Mouse (Mus musculus): ENCODE results near the gene S100a4.
A peak's percentile ranks its signal among the peaks of the same experiment; 100 is the strongest.

The S100a4 gene

DNA sequence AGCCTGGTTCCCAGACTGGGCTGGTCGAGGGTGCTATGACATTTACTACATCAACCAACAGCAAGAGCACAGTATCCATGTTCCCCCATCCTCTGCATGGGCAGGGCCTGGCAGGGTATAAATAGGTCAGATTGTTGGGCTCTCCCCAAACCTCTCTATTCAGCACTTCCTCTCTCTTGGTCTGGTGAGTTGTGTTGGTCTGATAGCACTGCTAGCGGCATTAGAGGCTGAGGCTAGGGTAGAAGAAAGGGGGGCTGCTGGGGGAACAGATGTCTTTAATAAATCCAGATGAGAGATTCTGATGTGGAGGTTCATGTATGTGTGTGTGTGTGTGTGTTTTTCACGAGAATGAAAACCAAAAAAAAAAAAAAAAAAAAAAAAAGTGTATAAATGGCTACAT is at the start of gene S100a4:
Gene S100a4, plus strand, starts transcription at position 149 of the 400 bp plus-strand sequence.
- no peak for DNase-seq (ENCODE audit: low read depth, low spot score)

DNA sequence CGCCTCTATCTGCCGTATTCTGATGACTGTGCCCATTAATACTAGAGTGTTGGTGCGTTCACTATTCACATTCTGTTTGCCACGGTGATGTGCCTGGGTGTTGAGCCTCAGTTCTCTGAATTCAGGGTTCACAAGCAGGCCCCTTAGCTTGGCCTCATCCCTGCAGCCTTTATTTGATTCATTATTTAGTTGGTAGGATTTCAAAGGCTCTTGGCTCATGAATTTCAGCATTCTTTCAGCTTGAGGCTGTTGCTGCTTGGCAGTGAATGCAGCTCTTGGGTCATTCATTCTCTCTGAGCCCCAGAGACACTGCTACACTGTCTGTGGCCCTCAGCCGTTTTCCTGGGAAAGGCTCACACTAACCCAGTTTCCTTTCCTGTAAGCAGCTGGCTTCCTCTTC is 47.6 kb upstream of the S100a4 start:
- no peak for DNase-seq (ENCODE audit: low read depth, low spot score)

DNA sequence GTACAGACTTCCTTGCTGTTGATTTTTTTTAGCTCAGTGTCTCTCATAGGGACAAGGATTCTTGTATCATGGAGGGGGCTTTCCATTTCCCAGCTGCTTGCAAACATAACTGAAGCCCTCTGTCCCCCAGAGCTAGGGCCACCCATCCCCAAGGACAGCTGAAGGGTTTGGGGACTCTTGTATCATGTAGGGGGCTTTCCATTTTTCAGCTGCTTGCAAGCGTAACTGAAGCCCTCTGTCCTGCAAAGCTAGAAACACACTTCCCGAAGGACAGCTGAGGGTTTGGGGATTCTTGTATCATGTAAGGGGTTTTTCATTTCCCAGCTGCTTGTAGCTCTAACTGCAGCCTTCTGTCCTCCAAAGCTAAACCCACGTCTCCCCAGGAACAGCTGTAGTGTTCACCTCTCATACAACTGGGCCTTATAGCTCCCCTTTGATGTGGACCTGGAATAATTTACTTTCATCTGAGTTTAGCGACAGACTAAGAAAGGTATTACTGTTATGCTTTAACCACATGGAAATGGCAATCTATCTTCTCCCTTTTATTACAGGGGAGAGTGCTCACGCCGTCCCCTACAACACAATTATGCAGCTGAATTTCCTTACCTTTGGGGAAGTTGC is 43.5 kb upstream of the S100a4 start, which contains the start of gene S100a3:
Gene S100a3, plus strand, starts transcription at position 571 of the 621 bp plus-strand sequence.
- DNase-seq (ENCODE audit: low read depth, low spot score) = no peak

DNA sequence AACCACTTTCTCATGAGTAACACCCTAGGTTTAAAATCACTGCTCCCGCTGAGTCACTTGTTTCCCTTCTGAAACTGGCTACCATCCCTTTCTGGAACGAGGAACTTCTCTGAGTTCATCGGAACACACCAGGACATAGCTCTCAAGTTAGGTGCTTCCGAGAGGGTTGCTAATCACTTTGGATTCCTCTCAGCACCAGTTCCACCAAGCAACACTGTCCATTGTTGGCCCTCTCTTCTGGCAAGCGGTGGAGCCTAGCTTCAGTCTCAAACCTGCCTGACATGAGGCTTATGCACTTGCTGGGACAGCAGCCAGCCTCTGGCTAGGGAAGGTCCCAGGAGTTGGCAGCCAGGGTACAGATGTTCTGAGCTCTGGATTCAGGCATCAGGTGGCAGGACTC is 28.9 kb upstream of the S100a4 start:
- no peak for DNase-seq (ENCODE audit: low read depth, low spot score)

DNA sequence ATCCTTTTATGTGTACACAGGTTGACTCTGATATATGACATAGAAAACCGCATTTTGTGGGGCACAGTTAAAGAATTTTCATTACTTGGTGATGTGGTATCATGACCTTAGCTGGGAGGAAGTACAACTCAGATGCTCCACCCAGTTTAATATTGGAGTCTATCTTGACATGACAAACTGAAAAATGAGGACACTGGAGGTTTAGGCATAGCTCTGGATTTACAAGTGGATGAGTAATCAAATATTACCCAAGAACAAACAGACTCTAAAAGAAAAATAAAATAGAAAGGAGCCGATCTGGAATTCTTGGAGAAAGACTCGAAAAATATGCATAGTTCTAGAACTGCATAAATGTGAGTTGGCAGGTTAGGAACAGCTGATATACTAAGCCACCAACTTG is 28.3 kb upstream of the S100a4 start:
- no peak for DNase-seq (ENCODE audit: low read depth, low spot score)

DNA sequence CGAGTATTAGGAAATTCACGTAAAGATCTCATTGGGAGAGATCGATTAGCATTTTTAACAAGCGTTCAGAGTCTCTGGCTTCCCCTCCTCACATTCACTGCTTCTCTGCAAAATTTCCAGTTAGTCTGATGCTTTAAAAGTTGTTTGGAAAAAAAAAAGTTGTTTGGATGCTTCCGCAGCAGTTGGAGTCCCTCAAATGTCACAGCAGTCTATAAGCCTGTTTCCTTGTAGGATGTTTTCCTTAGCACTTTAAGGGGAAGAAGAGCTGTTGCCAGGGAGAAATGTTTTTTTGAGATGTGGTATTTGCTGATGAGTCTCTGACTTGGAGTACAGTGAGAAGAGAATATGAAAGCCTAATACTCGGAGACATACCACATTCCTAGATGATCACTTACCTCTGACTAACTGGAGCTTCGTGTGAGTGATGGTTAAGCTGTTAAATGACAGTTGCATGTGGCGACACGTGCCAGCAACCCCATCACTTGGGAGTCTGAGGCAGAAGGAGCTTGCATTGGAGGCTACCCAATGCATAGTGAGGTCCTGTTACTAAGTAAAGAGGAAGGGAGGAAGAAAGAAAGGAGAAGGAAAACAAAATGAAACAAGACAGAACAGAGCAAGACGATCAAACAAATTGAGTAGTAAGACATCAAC is 27.1 kb upstream of the S100a4 start:
- DNase-seq (ENCODE audit: low read depth, low spot score) = no peak

DNA sequence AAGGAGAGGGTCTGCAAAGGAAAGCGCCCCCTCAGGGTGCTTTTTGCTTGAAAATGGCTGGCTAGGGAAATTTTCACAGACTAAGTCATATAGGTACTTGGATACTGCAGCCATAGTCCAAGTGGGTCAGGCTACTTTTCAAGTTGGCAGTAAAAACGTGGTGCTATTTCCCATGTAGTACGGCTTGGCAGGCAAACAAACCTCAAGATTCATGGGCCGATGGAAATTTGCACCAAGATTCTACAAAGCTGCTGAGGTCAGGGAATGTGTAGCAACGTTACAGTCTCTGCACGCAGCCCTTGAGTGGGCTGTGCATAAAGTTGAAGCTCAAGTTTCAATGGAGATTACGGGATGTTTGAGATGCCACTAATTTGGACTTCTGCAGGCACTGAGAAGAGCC is 24.1 kb upstream of the S100a4 start:
- no peak for DNase-seq (ENCODE audit: low read depth, low spot score)

DNA sequence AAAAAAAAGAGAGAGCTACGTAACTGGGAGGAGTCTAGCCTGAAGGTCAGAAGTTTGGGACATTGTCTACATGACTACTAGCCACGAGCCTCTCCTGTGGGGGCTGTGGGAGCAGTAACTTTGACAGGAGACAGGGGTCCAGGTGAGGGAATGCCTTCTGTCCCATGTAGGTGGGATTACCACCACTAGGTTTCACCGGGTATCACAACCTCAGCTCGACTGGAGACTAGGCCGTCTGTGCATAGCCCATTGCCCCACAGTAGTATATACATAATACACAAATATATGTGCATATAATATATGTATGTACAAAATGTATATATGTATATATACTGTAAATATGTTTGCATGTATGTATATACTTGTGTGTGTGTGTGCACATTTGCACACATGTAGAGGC is 22.4 kb upstream of the S100a4 start:
- no peak for DNase-seq (ENCODE audit: low read depth, low spot score)

DNA sequence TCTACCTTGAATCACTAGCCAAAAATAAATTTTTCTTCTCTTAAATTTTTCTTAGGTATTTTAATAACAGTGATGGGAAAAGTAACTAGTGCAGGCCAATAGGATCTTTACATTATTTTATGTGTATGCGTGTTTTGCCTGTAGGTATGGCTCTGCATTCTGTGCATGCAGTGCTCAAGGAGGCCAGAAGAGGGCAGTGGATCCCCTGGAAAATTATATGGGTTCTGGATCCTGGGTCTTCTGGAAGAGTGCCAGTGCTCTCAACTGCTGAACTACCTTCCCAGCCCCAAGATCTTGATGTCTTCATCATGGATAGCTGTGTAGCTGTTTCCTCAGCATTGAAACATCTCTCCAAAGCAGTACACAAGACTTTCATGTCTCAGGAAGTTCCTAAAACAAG is 21.4 kb upstream of the S100a4 start:
- no peak for DNase-seq (ENCODE audit: low read depth, low spot score)

DNA sequence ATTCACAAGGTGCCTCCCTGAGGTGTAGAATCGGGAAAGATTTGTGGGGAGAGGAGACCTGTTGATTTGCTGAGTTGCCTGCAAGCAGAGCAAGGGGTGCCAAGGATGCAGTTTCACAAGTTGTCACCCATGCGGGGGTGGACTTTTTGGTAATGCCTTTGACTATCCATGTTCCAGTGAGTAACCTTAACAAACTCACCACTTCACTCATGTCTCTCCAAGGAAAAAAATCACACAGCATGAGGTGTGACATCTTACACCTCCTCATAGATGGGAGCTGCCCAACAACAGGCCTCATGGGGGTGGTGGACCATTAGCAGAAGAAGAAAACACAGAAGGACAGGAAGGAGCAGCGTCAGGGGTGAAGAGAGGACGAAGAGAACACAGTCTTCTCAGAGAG is 21.0 kb upstream of the S100a4 start:
- DNase-seq (ENCODE audit: low read depth, low spot score) = no peak

DNA sequence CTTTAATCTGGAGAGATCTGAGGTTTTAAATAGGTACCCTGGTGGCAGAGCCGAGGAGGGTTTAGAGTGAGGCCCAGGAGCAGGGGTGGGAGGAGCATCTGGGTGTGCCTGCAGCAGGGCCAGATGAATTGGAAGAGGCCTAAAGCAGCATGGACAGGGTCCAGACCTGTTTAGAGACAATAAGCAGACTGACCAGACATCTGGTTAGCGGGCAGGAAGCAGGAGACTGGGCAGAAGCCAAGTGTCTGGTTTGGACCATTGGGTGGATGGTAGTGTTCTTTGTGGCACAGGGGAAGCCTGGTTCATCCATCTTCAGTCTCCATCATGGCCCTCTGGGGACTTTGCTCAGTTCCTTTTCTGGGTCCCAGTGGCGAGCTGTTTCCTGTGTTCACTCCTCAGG is 19.7 kb upstream of the S100a4 start:
- no peak for DNase-seq (ENCODE audit: low read depth, low spot score)

DNA sequence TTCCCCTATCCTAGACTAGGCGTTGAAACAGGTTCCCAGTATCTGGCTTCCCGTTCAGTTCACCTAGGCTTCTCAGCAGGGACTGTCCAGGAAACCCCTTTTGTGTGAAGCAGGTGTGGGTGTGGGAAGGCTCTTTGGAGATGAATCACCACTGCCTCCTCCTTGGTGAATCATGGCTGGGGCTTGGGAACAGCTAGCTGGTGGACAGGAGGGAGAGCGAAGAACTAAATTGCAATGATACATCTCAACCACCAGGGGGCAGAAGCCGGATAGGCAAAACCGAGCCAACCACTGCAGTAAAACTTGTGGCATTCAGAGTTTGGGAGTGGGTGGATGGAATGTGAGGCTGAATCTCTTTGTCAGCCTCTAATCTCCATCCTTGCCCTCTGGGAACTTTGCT is 18.0 kb upstream of the S100a4 start:
- peak; percentile 66 for DNase-seq (ENCODE audit: low read depth, low spot score)

DNA sequence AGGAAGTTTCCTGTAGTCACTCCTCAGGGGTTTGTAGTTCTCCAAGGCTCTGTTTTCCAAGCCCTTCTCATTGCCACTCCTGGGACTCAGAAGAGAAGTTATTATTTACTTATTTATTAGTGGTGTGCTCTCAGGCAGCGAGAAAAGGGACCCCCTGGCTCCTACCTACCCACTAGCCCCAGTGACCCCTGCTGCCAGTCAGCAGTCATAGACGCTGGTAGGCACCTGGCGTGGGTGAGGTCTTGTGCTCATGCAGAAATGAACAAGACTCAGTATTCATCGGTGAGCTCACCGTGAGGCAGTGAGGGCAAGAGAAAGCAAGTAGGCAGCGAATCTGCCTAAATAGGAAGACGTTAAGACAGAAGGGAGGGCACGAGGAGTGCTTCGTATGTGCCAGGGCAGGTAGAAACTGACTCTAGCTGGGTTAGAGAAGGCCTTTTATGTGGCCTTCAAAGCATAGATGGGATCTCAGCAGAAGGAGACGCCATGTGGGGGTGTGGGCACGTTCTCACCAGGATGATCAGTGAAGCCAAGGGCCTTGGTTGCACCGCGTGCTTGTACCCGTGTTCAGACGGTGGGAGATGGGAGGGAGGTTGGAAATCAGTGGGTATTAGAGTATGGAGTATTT is 17.4 kb upstream of the S100a4 start:
- DNase-seq (ENCODE audit: low read depth, low spot score) = no peak

DNA sequence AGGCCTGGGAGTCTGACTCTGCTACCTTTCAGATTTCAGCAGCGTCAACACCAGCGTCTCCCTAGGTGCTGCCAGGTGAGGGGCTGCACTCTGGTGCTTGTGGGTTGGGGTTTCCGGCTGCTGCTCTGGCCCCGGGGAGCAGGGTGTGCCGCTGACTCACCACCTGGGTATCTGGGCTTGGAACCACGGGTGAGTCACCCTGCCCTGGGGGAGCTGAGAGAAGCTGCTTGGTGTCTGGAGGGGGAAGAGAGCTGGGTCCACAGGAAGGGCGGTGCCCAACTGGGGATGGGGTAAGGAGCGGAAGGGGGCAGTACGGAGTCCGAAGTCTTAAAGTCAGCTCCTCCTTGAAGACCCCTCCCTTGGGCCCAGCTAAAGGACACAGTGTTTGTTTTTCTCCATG is 16.7 kb upstream of the S100a4 start:
- DNase-seq (ENCODE audit: low read depth, low spot score) = no peak

DNA sequence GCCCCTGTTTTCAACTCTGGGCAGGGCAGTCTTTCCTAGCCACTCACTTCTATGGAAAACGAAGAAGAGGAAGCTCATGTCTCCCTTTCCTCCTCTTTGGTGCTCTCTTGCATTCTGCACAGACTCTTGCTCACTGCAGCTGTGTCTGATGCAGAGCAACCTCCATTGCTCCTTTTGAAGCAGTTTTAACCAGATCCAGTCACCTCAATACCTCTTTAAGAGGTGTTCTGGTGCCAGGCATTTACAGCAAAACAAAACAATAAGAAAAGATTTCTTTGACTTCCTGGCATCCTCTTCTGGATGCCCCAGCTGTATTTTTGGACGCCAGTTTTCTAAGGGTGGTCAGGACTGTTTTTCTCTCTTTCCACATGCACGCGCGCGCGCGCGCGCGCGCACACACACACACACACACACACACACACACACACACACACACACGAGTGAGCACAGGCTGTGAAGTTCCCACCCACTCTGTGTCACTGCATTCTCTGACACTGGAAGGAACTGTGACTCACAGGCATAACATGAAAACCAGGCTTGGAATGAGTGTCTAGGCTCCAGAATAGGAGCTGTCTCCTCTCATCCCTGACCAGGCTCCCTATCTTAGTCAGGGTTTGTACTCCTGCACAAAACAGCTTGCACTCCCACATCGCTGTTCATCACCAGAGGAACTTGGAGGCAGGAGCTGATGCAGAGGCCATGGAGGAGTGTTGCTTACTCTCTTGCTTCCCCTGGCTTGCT is 16.0 kb upstream of the S100a4 start:
- no peak for DNase-seq (ENCODE audit: low read depth, low spot score)

DNA sequence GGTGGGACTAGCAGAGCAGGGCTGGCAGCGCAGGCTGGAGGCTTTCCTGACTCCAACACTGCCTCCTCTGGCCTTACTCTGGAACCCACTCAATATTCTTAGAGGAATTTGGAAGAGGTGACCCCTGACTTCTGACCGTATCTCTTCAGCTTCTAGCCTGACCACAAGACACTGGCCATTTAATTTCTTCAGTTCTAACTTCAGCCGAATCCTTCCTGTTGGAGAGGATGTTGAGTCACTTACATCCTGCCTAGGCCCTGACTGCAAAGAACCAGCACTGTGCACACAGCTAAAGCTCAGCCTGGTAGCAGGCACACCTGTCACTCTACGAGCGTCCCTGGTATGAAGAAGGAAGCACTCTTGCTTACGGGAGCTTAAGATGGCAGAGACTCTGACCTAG is 14.2 kb upstream of the S100a4 start:
- no peak for DNase-seq (ENCODE audit: low read depth, low spot score)

DNA sequence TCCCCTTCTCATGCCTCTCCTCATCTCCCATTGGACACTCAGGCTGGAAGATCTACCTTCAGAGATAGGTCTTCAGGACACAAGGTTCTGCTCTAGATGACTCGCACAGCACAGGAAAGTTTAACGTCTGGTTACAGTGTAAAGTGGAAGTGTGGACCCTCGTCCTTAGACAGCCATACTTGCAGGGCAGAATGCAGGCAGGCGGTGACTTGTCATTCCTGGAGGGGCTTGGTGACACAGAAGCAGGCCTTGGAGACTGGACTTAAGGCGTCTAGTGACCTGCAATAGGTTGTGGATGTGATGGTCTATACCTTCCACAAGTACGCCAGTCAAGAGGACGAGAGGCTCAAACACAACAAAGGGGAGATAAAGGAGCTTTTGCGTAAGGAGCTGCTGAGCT is 13.6 kb upstream of the S100a4 start, which contains the start of gene S100a2:
Gene S100a2, plus strand, starts transcription at position 301 of the 400 bp plus-strand sequence.
- no peak for DNase-seq (ENCODE audit: low read depth, low spot score)

DNA sequence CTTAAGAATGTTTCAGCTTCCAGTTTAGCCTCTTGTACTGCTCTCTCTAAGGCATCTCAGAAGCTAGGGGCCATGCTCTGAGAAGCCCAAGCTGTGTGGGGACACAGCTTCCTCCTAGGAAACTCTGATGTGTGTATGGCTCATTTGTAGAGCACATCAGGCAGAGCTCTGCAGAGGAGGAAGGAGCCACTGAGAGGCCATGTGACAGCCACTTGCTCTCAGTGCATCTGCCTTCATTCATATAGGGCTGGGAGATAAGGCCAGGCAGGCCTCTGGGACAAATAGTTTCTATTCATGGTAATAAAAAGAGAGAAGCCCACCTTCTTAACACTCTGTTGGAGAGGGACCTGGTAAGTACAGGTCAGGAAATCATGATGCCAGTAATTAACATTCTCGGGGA is 9.1 kb upstream of the S100a4 start:
- DNase-seq (ENCODE audit: low read depth, low spot score) = no peak

DNA sequence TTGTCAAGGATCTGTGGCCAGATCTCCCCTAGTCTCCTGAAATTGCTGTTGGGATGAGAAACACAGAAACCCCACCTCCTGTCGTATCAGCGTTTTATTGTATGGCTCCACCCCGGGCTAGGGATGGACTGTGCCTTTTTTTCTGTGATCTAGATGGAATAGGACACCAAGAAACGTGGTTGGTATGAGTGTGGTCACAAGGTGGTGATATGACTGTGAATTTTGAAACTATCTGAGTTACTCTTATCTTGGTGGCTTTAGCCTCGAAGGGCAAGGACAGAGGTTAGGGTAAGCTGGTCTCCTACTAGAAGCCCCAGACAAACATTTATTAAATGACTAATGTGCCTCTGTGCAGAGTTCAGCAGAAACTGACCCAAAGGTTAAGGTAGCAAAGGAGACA is 8.0 kb upstream of the S100a4 start:
- DNase-seq (ENCODE audit: low read depth, low spot score) = no peak

DNA sequence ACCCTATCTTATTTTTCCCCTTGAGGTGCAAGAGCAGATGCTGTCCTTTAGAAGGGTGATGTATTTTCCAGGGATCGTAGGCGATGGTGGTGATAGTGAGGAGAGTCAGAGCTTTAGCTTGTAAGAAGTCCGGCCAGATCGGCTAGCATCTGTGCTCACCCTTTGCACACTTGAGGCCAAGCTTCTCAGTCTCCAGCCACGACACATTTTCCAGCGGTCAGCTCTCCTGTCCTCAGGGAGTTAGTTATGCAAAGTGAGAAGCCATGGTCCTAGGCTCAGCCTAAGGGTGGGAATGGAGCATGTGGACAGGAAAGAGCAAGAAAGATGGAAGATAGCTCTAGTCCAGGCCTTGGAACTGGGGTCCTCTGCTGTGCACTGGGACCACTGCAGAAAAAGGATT is 6.8 kb upstream of the S100a4 start:
- DNase-seq (ENCODE audit: low read depth, low spot score) = no peak

DNA sequence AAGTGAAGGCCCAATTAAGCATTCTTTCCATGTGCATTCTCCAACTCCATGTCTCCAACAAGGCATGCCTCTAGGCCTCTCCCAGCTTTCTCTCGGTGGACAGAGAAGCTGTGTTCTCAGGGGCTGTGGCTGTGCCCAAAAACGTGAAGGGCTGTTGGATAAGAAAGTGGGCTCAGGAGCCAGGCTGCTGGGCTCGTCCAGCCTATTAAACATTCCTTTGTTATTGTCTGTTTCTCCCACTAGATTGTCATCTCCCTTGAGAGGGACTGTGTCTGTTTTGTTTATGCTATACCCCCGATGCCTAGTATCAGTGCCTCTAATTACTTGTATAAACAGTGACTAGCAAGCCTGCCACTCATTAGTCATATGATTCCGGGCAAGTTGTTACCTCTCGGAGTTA is 5.8 kb upstream of the S100a4 start:
- no peak for DNase-seq (ENCODE audit: low read depth, low spot score)

DNA sequence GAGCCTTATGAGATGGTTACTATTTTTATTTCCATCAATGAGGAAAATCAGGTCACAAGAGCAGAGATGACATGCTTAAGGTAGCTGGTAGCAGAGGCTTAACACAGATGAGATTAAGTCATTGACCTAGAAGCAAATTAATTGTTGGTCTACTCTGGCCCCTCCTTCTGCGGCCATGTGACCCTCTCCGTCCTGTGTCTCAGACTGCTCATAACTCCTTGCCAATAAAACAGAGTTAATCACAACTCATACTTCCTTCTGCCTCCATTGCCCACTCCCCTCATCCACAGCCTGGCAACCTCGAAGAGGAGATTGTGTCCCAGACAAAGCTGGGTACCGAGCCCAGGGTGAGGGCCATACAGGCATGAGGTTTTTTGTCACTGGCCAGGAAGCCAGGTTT is 5.4 kb upstream of the S100a4 start:
- no peak for DNase-seq (ENCODE audit: low read depth, low spot score)

DNA sequence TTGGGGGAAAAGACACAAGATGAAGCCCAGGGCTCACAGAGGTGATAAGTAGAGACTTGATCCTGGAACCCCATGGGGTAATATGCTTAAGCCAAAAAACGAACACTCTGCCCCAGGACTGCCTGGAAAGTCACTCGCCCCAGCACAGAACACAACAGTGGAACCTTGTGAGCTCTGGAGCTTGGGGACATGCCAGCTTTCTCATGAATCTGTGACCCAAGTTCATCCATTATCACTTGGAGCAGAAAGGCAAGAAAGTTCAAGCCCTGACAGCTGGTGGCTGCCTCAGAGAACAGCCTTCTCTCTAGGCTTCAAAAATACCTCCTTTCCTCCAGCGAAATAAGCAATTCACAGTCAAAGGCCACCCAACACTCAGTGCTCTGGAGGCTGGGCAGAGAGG is 4.2 kb upstream of the S100a4 start:
- no peak for DNase-seq (ENCODE audit: low read depth, low spot score)

Data from embryo, embryonic 11.5 days (tissue).